Mouse (Mus musculus): ENCODE data around the gene Nbeal2. TPM values are rescaled to one million over a fixed set of nuclear protein-coding genes. Genes with fewer than 3 reads are reported as not detected.

Gene Nbeal2
- total and polyA plus RNA-seq, 3 experiments, result 9.3 to 17.2 TPM; not detected in 1

GRCm38 (mm10) chr9:110653655-110654461 lies at the start of gene Nbeal2 (continued):
- TF ChIP-seq ZC3H11A (IDR thresholded peaks at IDR 0.05; ENCODE audit: low read depth, low read length) (no peak), ELF1 (IDR thresholded peaks at IDR 0.05; ENCODE audit: low read depth, low read length) (0 out of 2 replicates have a peak, but pooled peaks have one; percentile 17), TBP (IDR thresholded peaks at IDR 0.05; ENCODE audit: low read depth, low read length) (0 out of 2 replicates have a peak, but pooled peaks have one; percentile 26), UBTF (IDR thresholded peaks at IDR 0.05; ENCODE audit: borderline replicate concordance, insufficient read depth, low read depth, low read length) (no peak)

- H3K4me1 ChIP-seq (ENCODE audit: control insufficient read depth in 1 of 2, insufficient read depth in 2 of 2, low read length in 2 of 2), result peaks cover 2 to 10% of the 10 kb centered on the region in 2 experiments; a peak in 3 of 4 replicates
Measured at GRCm38 (mm10) chr9:110702848-110703247, 48.9 kb upstream of the Nbeal2 start.

DNA sequence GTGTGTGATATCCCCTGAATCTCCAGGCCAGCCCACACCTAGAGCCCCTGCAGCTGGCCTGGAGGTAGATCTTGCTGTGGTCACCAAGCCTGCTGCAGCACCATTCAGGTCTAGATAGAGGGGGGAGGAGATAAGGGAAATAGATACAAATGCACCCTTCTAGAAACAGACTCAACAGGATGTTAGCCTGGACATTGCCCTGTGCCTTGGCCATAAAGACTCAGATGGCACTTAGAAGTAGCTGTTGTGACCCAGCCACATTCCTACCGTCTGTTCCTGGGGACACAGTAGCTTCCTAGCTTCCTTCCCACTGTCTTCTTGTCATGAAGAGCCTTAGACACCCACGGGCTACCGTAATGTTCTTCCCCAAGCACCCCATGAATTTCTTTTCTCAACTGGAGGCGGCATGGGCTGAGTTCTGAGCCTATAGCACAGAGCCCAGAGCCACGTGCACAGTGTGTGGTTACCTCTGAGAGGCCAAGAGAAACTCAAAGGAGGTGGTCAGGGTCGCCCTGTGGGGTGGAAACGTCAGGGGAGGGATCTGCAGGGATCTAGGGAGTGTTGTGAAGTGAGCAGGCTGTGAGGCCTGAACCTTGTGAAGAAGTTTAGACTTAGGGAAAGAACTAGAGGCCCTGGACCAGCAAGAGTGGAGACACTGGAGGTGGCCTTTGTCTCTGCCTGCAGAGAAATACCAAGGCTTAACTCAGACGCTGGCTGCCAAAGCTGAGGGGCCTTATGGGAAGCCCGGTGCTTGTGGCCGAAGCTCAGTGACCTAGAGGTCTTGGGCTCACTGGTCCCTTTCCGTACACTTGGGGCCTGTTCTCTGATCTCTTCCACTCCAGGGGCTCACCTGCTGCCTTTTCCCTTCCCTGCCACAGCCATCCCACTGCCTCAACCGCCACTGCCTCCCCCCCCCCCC lies 47.4 kb upstream of the Nbeal2 start:
- TF ChIP-seq ZKSCAN1 (IDR thresholded peaks at IDR 0.05; ENCODE audit: low read depth, low read length) (no peak), ZNF384 (IDR thresholded peaks at IDR 0.05; ENCODE audit: low read depth, low read length) (no peak), MYC (IDR thresholded peaks at IDR 0.05; ENCODE audit: low read depth, low read length) (no peak), USF2 (IDR thresholded peaks at IDR 0.05; ENCODE audit: borderline replicate concordance in 1 of 2, insufficient read depth in 1 of 2, low read depth in 1 of 2, low read length in 2 of 2) (no peak)
- Histone ChIP-seq H3K36me3 (ENCODE audit: control insufficient read depth in 1 of 2, insufficient read depth in 2 of 2, low read length in 2 of 2) (peaks cover 0 to 3% of the 10 kb centered on the region in 2 experiments; a peak in 1 of 4 replicates), H3K9me3 (replicated peaks; ENCODE audit: insufficient read depth, low read length) (no peaks in the 10 kb centered on the region), H3K4me3 (ENCODE audit: control insufficient read depth in 1 of 2, insufficient read depth in 1 of 2, low read depth in 2 of 2, low read length in 2 of 2) (no peak overlapping the region), H3K27me3 (ENCODE audit: control insufficient read depth in 1 of 2, insufficient read depth in 2 of 2, low read length in 2 of 2) (no peaks in the 10 kb centered on the region), H3K79me2 (ENCODE audit: control insufficient read depth, insufficient read depth, low read length, poor library complexity) (no peaks in the 10 kb centered on the region), H3K4me1 (ENCODE audit: control insufficient read depth in 1 of 2, insufficient read depth in 2 of 2, low read length in 2 of 2) (peaks cover 2 to 3% of the 10 kb centered on the region in 2 experiments; a peak in 2 of 4 replicates), H3K27ac (ENCODE audit: control insufficient read depth, low read depth, low read length) (no peak overlapping the region), H3K9ac (ENCODE audit: control insufficient read depth, low read depth, low read length, poor library complexity, severe bottlenecking) (no peak overlapping the region)
- no peak for DNase-seq (ENCODE audit: low read depth, low spot score)

More at GRCm38 (mm10) chr9:110702848-110703247, 48.9 kb upstream of the Nbeal2 start:
- Histone ChIP-seq H3K9ac (ENCODE audit: control insufficient read depth, low read depth, low read length, poor library complexity, severe bottlenecking) (no peak overlapping the region), H3K4me3 (ENCODE audit: control insufficient read depth in 1 of 2, insufficient read depth in 1 of 2, low read depth in 2 of 2, low read length in 2 of 2) (no peak overlapping the region), H3K9me3 (replicated peaks; ENCODE audit: insufficient read depth, low read length) (no peaks in the 10 kb centered on the region), H3K27ac (ENCODE audit: control insufficient read depth, low read depth, low read length) (no peak overlapping the region), H3K36me3 (ENCODE audit: control insufficient read depth in 1 of 2, insufficient read depth in 2 of 2, low read length in 2 of 2) (peaks cover 0 to 6% of the 10 kb centered on the region in 2 experiments; a peak in 1 of 4 replicates), H3K27me3 (ENCODE audit: control insufficient read depth in 1 of 2, insufficient read depth in 2 of 2, low read length in 2 of 2) (no peaks in the 10 kb centered on the region), H3K79me2 (ENCODE audit: control insufficient read depth, insufficient read depth, low read length, poor library complexity) (no peaks in the 10 kb centered on the region)
- no peak for TF ChIP-seq HCFC1 (IDR thresholded peaks at IDR 0.05; ENCODE audit: low read depth, low read length)
- no peak for TF ChIP-seq RCOR1 (IDR thresholded peaks at IDR 0.05; ENCODE audit: low read depth, low read length)
- TF ChIP-seq MYC (IDR thresholded peaks at IDR 0.05; ENCODE audit: low read depth, low read length), result no peak
- TF ChIP-seq RAD21 (IDR thresholded peaks at IDR 0.05; ENCODE audit: low read depth, low read length), result no peak
- TF ChIP-seq CHD2 (IDR thresholded peaks at IDR 0.05; ENCODE audit: low read length), result no peak
- TF ChIP-seq POLR2AphosphoS2 (IDR thresholded peaks at IDR 0.05; ENCODE audit: low read length), result no peak
- DNase-seq (ENCODE audit: low read depth, low spot score), result no peak
